Mouse (Mus musculus): ENCODE data around the gene Hist1h1e. TPM values are rescaled to one million over a fixed set of nuclear protein-coding genes. Genes with fewer than 3 reads are reported as not detected.
A peak's percentile ranks its signal among the peaks of the same experiment; 100 is the strongest.

Gene Hist1h1e
- polyA plus RNA-seq, 1 experiment from 2014 or later = 35.1 TPM

DNA sequence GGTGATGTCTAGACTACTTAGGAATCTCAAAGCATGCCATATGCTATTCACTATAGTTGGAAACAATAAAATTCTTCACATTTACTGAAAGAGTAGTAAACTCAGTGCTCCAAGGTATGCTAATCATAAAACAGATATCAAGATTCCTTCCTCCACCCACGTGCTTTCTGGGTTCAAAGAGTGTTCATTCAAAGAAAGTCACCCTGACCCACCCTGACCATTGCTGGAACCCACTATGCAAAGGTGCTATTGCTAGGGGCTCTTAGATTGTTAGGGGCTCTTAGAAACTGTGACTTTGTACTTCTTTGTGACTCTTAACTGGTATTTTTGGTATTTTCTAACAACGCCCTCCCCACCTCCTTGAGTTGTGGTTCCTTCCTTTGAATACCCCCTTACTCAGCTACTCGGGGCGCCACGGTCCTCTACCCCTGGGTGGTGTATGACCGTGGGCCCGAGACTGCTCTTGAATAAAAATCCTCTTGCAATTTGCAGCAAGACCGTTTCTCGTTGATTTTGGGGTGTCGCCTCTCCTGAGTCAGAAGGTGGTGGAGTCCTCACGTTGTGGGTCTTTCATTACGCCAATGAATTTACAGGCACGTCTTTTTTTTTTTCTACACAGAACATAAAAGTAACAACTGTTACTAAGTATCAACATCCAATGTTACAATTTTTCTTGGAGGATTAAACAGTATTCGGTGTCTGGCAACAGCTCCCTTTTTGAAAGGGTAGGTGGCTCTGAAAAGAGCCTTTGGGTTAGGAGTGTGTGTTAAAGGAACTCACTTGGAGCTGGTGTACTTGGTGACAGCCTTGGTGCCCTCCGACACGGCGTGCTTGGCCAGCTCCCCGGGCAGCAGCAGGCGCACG, 49.1 kb downstream of the Hist1h1e start:
- DNase-seq (ENCODE audit: low spot score) = peak; percentile 51

GRCm38 (mm10) chr13:23572218-23573033, 49.9 kb downstream of the Hist1h1e start:
- peak; percentile 51 for DNase-seq (ENCODE audit: low spot score)

DNA sequence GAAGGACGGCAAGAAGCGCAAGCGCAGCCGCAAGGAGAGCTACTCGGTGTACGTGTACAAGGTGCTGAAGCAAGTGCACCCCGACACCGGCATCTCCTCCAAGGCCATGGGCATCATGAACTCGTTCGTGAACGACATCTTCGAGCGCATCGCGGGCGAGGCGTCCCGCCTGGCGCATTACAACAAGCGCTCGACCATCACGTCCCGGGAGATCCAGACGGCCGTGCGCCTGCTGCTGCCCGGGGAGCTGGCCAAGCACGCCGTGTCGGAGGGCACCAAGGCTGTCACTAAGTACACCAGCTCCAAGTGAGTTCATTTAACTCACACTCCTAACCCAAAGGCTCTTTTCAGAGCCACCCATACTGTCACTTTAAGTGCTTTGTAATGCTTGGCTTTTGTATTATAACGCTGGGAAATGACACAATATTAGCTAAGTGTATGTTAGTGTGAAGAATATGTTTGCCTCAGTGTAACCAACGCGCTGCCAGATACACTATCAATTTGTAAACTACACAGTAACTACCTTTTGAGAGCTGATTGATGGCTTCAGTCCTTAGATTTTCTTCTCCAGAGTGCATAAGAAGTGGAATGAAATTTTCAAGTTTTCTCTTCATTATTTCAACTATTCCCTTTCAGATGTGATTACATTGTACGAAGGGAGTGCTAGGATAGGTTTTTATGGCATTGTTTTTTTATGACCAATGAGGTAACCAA, 50.7 kb downstream of the Hist1h1e start:
- peak; percentile 56 for DNase-seq (ENCODE audit: low spot score)

- peak; percentile 94 for DNase-seq (ENCODE audit: low spot score)
Measured at GRCm38 (mm10) chr13:23571022-23571503, 51.3 kb downstream of the Hist1h1e start, which contains the start of the genes Hist1h2ae and Hist1h2bg. Gene Hist1h2ae, minus strand, starts transcription at chr13:23571220. Gene Hist1h2bg, plus strand, starts transcription at chr13:23571396.

Small RNA genes within 50 kb of the gene (microRNA-seq; reads per million reads assigned to microRNA genes)
- gene Gm44359 (ENCODE audit: borderline number of aligned reads) = not detected
- gene Gm44394 (ENCODE audit: borderline number of aligned reads) = not detected

Other genes with a start within 250 kb of the Hist1h1e start
- gene Abt1, start 198.7 kb downstream of the Hist1h1e start, polyA plus RNA-seq (2015; fragmentation: Nextera tagmentation; extraction: Ambion mirVana) = 13.8 and 15.1 TPM in 2 replicates
- 0.17 and 0.27 TPM in 2 replicates for gene Btn1a1, start 156.7 kb downstream of the Hist1h1e start, polyA plus RNA-seq (2015; fragmentation: Nextera tagmentation; extraction: Ambion mirVana)
- 0.65 and 0.85 TPM in 2 replicates for gene Btn2a2, start 133.7 kb downstream of the Hist1h1e start, polyA plus RNA-seq (2015; fragmentation: Nextera tagmentation; extraction: Ambion mirVana)
- 24.2 and 31.5 TPM in 2 replicates for gene Hist1h4h, start 91.5 kb downstream of the Hist1h1e start, polyA plus RNA-seq (2015; fragmentation: Nextera tagmentation; extraction: Ambion mirVana)
- 32.3 and 49.5 TPM in 2 replicates for gene Hist1h2af, start 88.7 kb downstream of the Hist1h1e start, polyA plus RNA-seq (2015; fragmentation: Nextera tagmentation; extraction: Ambion mirVana)
- gene Hist1h3g, start 87.1 kb downstream of the Hist1h1e start, polyA plus RNA-seq (2015; fragmentation: Nextera tagmentation; extraction: Ambion mirVana) = 27.6 and 43.7 TPM in 2 replicates
- 1.6 and 1.9 TPM in 2 replicates for gene Hist1h2bh, start 79.2 kb downstream of the Hist1h1e start, polyA plus RNA-seq (2015; fragmentation: Nextera tagmentation; extraction: Ambion mirVana)
- gene Hist1h3f, start 78.5 kb downstream of the Hist1h1e start, polyA plus RNA-seq (2015; fragmentation: Nextera tagmentation; extraction: Ambion mirVana) = 4.8 and 9.0 TPM in 2 replicates
- gene Hist1h4f, start 70.9 kb downstream of the Hist1h1e start, polyA plus RNA-seq (2015; fragmentation: Nextera tagmentation; extraction: Ambion mirVana) = 8.9 and 17.7 TPM in 2 replicates
- gene Hist1h1d, start 69.3 kb downstream of the Hist1h1e start, polyA plus RNA-seq (2015; fragmentation: Nextera tagmentation; extraction: Ambion mirVana) = 1.1 and 1.3 TPM in 2 replicates
- gene Hist1h3e, start 60.2 kb downstream of the Hist1h1e start, polyA plus RNA-seq (2015; fragmentation: Nextera tagmentation; extraction: Ambion mirVana) = 16.5 and 20.8 TPM in 2 replicates
- 198 and 214 TPM in 2 replicates for gene Hist1h2ae, start 51.3 kb downstream of the Hist1h1e start, polyA plus RNA-seq (2015; fragmentation: Nextera tagmentation; extraction: Ambion mirVana)
- 32.3 and 46.0 TPM in 2 replicates for gene Hist1h2bg, start 51.2 kb downstream of the Hist1h1e start, polyA plus RNA-seq (2015; fragmentation: Nextera tagmentation; extraction: Ambion mirVana)
- 22.7 and 39.0 TPM in 2 replicates for gene Hist1h2bf, start 48.4 kb downstream of the Hist1h1e start, polyA plus RNA-seq (2015; fragmentation: Nextera tagmentation; extraction: Ambion mirVana)
- gene Hist1h2ad, start 48.2 kb downstream of the Hist1h1e start, polyA plus RNA-seq (2015; fragmentation: Nextera tagmentation; extraction: Ambion mirVana) = 7.2 and 11.3 TPM in 2 replicates
- 9.4 and 13.3 TPM in 2 replicates for gene Hist1h3d, start 46.8 kb downstream of the Hist1h1e start, polyA plus RNA-seq (2015; fragmentation: Nextera tagmentation; extraction: Ambion mirVana)
- gene Hist1h4d, start 41.0 kb downstream of the Hist1h1e start, polyA plus RNA-seq (2015; fragmentation: Nextera tagmentation; extraction: Ambion mirVana) = 273 and 292 TPM in 2 replicates
- 1.5 and 2.5 TPM in 2 replicates for gene Hist1h2be, start 1.4 kb downstream of the Hist1h1e start, polyA plus RNA-seq (2015; fragmentation: Nextera tagmentation; extraction: Ambion mirVana)
- gene Hist1h2ac, start 61.4 kb upstream of the Hist1h1e start, polyA plus RNA-seq (2015; fragmentation: Nextera tagmentation; extraction: Ambion mirVana) = 1.6 and 2.0 TPM in 2 replicates
- 61.5 and 62.8 TPM in 2 replicates for gene Hist1h2bc, start 61.6 kb upstream of the Hist1h1e start, polyA plus RNA-seq (2015; fragmentation: Nextera tagmentation; extraction: Ambion mirVana)
- not detected in 2 replicates for gene Hist1h1t, start 73.3 kb upstream of the Hist1h1e start, polyA plus RNA-seq (2015; fragmentation: Nextera tagmentation; extraction: Ambion mirVana)
- gene Hist1h4c, start 75.9 kb upstream of the Hist1h1e start, polyA plus RNA-seq (2015; fragmentation: Nextera tagmentation; extraction: Ambion mirVana) = 22.4 and 29.5 TPM in 2 replicates
- 9.4 and 9.7 TPM in 2 replicates for gene Hfe, start 88.3 kb upstream of the Hist1h1e start, polyA plus RNA-seq (2015; fragmentation: Nextera tagmentation; extraction: Ambion mirVana)
- 37.5 and 44.7 TPM in 2 replicates for gene Hist1h1c, start 116.2 kb upstream of the Hist1h1e start, polyA plus RNA-seq (2015; fragmentation: Nextera tagmentation; extraction: Ambion mirVana)
- 32.0 and 33.1 TPM in 2 replicates for gene Hist1h3c, start 123.0 kb upstream of the Hist1h1e start, polyA plus RNA-seq (2015; fragmentation: Nextera tagmentation; extraction: Ambion mirVana)
- gene Hist1h2bb, start 124.2 kb upstream of the Hist1h1e start, polyA plus RNA-seq (2015; fragmentation: Nextera tagmentation; extraction: Ambion mirVana) = 10.8 and 12.6 TPM in 2 replicates
- 144 and 155 TPM in 2 replicates for gene Hist1h2ab, start 128.6 kb upstream of the Hist1h1e start, polyA plus RNA-seq (2015; fragmentation: Nextera tagmentation; extraction: Ambion mirVana)
- 45.8 and 78.0 TPM in 2 replicates for gene Hist1h3b, start 129.7 kb upstream of the Hist1h1e start, polyA plus RNA-seq (2015; fragmentation: Nextera tagmentation; extraction: Ambion mirVana)
- gene Hist1h4b, start 134.5 kb upstream of the Hist1h1e start, polyA plus RNA-seq (2015; fragmentation: Nextera tagmentation; extraction: Ambion mirVana) = 15.5 and 15.6 TPM in 2 replicates
- 1.4 and 3.5 TPM in 2 replicates for gene Hist1h4a, start 138.7 kb upstream of the Hist1h1e start, polyA plus RNA-seq (2015; fragmentation: Nextera tagmentation; extraction: Ambion mirVana)
- 42.0 and 56.6 TPM in 2 replicates for gene Hist1h3a, start 139.8 kb upstream of the Hist1h1e start, polyA plus RNA-seq (2015; fragmentation: Nextera tagmentation; extraction: Ambion mirVana)
- 15.8 and 27.4 TPM in 2 replicates for gene Hist1h1a, start 141.1 kb upstream of the Hist1h1e start, polyA plus RNA-seq (2015; fragmentation: Nextera tagmentation; extraction: Ambion mirVana)
- not detected in 2 replicates for gene Trim38, start 147.4 kb upstream of the Hist1h1e start, polyA plus RNA-seq (2015; fragmentation: Nextera tagmentation; extraction: Ambion mirVana)
- 0.04 TPM in 1 of 2 replicates, not detected in the other for gene Slc17a2, start 184.4 kb upstream of the Hist1h1e start, polyA plus RNA-seq (2015; fragmentation: Nextera tagmentation; extraction: Ambion mirVana)
- not detected in 2 replicates for gene Slc17a3, start 216.9 kb upstream of the Hist1h1e start, polyA plus RNA-seq (2015; fragmentation: Nextera tagmentation; extraction: Ambion mirVana)
- gene Slc17a1, start 245.2 kb upstream of the Hist1h1e start, polyA plus RNA-seq (2015; fragmentation: Nextera tagmentation; extraction: Ambion mirVana) = 0.09 and 0.13 TPM in 2 replicates

Data from thymus, postnatal 0 days (tissue).